Mouse (Mus musculus) neural tube, embryonic 15.5 days (tissue): ENCODE measurements around the gene Cdc42bpb. TPM values are rescaled to one million over a fixed set of nuclear protein-coding genes. Genes with fewer than 3 reads are reported as not detected.

Source experiments
- ATAC-seq: fragments of 200-750 bp; cut with Nextera tagmentation; 2 replicates; pipeline ENCODE4 v1.8.0; 2017; ENCODE audit warnings: mild to moderate bottlenecking, moderate TSS enrichment, moderate library complexity; ENCODE audit not compliant: low FRiP score
- H3K27ac ChIP-seq: fragments of 300-500 bp; sonication (generic); replicated peaks from 2 replicates; pipeline ENCODE4 v1.5.1; 2015; ENCODE audit warnings: mild to moderate bottlenecking, inconsistent platforms
- H3K27me3 ChIP-seq: fragments of 300-500 bp; sonication (generic); replicated peaks from 2 replicates; pipeline ENCODE4 v1.6.1; 2015; ENCODE audit warnings: inconsistent platforms
- H3K36me3 ChIP-seq: fragments of 300-500 bp; sonication (generic); 2 replicates; pipeline ENCODE4 v1.6.1; 2015; ENCODE audit warnings: inconsistent platforms
- H3K4me1 ChIP-seq: fragments of 300-500 bp; sonication (generic); 2 replicates; pipeline ENCODE4 v1.6.1; 2015; ENCODE audit warnings: inconsistent platforms
- H3K4me2 ChIP-seq: fragments of 300-500 bp; sonication (generic); 2 replicates; pipeline ENCODE4 v1.6.1; 2015; ENCODE audit warnings: inconsistent platforms, mild to moderate bottlenecking, moderate library complexity
- H3K4me3 ChIP-seq: fragments of 300-500 bp; sonication (generic); replicated peaks from 2 replicates; pipeline ENCODE4 v1.5.1; 2015; ENCODE audit warnings: mild to moderate bottlenecking, inconsistent platforms
- H3K9ac ChIP-seq: fragments of 300-500 bp; sonication (generic); replicated peaks from 2 replicates; pipeline ENCODE4 v1.6.1; 2015; ENCODE audit warnings: mild to moderate bottlenecking, inconsistent platforms
- H3K9me3 ChIP-seq: fragments of 300-500 bp; sonication (generic); replicated peaks from 2 replicates; pipeline ENCODE4 v1.6.1; 2016; ENCODE audit warnings: inconsistent platforms
- WGBS: fragments of 180-500 bp; shearing (Covaris S2); methylation state at CpG from one replicate; pipeline ENCODE4 v1.1.7; 2015; ENCODE audit warnings: mixed read lengths; 5-methylcytosine and 5-hydroxymethylcytosine counted together
- polyA plus RNA-seq: library from polyadenylated mRNA; unstranded; fragments of >200 nt; fragmentation: Nextera tagmentation; extraction: Ambion mirVana; gene quantifications from 2 replicates; pipeline ENCODE4 v1.2.1, GENCODE M21; 2015

Cdc42bpb gene
- polyA plus RNA-seq, 1 experiment from 2014 or later: 30.2 TPM

DNA sequence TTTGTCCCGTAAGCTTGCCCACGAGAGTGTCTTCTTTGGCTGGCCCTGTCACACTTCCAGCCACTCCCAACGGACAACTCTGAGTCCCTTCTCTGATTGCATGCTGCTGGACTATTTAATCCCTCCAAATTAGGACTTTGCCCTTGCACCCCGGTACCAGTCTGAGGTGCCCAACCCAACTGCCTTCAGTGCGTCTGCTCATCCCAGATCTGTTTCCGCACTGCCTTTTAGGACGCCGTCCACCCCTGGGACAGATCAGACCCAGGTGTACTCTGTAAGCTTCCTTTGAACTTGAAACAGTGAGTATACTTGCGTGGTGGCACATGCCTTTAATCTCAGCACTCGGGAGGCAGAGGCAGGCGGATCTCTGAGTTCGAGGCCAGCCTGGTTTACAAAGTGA, 1.3 kb upstream of the Cdc42bpb start:
- Histone ChIP-seq H3K4me1 (peaks cover 37% of the 10 kb centered on the region), H3K27ac (peak overlapping the region; percentile 95), H3K4me3 (peak overlapping the region; percentile 78), H3K27me3 (no peaks in the 10 kb centered on the region), H3K36me3 (no peaks in the 10 kb centered on the region), H3K4me2 (peak overlapping the region; percentile 84), H3K9ac (peak overlapping the region; percentile 96; the same call in 1 of the 2 replicates), H3K9me3 (no peaks in the 10 kb centered on the region)
- no peak for ATAC-seq
- WGBS: 70% methylated on average over 12 of the region's 12 CpGs

DNA sequence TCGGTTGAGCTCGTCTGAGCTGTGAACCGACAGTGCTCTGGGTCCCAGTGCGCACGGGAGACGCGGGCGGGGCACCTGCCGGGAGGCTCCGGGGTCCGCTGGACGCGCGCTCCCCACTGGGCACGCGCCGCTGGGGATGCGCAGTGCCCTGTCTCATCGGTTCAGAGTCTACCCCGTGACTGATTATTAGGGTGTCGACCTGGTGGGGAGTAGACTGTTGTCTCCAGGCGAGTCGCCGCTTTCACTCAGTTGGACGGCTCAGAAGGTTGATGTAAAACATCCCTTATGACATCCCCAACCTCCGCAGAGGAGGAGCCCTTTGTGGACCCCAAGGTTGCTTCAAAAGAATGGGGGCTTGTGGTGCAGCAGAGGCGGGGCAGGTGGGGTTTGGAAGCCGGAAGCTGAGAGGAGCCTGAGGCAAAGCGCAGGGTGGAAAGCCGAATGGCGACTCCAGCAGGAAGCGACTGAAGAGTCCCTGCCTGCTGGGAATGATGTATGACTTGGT, 520 bp upstream of the Cdc42bpb start:
- H3K36me3 ChIP-seq: no peaks in the 10 kb centered on the region
- under 1% methylated on average over 32 of the region's 32 CpGs for WGBS
- H3K4me2 ChIP-seq: peak overlapping the region; percentile 84
- peak; percentile 79 for ATAC-seq
- no peaks in the 10 kb centered on the region for H3K9me3 ChIP-seq
- H3K27ac ChIP-seq: peak overlapping the region; percentile 95
- peak overlapping the region; percentile 96 for H3K9ac ChIP-seq
- H3K27me3 ChIP-seq: no peaks in the 10 kb centered on the region
- H3K4me3 ChIP-seq: peak overlapping the region; percentile 78
- H3K4me1 ChIP-seq: peaks cover 37% of the 10 kb centered on the region

DNA sequence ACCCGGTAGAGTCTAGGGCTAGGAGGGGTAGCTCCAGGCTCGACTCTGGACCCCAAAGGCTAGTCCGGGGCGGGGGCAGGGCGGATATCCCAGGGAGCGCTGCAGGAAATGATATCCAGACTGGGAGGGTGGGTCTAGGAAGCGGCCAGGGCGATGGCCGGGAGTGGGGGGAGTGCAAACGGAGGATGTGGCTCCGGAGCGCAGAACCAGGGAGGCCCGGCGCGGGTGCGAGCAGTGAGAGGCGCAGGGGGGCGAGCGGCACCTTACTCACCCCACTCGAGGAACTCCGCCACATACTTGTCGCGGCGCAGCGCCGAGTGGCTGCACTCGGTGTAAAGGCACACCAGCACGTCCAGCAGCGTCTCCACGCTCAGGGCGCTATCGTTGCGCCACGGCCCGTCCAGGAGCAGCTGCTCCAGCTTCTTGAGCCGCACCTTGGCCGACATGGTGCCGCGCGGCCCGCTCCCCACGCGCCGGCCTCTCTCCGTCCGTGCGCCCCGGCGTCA, 639 bp downstream of the Cdc42bpb start:
- H3K9ac ChIP-seq: peak overlapping the region; percentile 96
- peaks cover 37% of the 10 kb centered on the region for H3K4me1 ChIP-seq
- H3K4me3 ChIP-seq: peak overlapping the region; percentile 78
- H3K27me3 ChIP-seq: no peaks in the 10 kb centered on the region
- H3K4me2 ChIP-seq: peak overlapping the region; percentile 81
- H3K9me3 ChIP-seq: no peaks in the 10 kb centered on the region
- H3K27ac ChIP-seq: peak overlapping the region; percentile 95
- ATAC-seq: peak; percentile 23
- under 1% methylated on average over 48 of the region's 49 CpGs for WGBS
- no peaks in the 10 kb centered on the region for H3K36me3 ChIP-seq

DNA sequence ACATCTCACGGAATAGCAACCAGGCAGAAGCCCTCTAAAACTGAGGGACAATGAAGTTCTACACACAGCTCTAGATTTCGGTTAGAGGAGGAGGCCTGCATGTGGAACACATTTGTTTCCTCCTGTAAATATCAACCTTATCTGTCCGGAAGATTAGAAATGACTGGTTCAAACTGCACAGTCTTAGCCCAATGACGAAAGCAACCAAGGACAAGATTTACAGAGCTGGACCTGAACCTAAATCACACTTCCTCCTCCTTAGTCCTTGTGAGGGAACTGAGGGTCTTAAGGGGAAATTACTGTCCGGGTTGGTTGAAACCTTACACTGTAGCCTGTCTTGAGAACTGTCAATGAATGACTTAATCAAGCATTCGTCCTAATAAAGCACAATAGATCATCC, 1.5 kb downstream of the Cdc42bpb start:
- H3K27ac ChIP-seq: peak overlapping the region; percentile 58
- WGBS: 36% methylated on average over 6 of the region's 6 CpGs
- H3K4me3 ChIP-seq: peak overlapping the region; percentile 78
- no peaks in the 10 kb centered on the region for H3K9me3 ChIP-seq
- H3K36me3 ChIP-seq: no peaks in the 10 kb centered on the region
- peaks cover 39% of the 10 kb centered on the region for H3K4me1 ChIP-seq
- ATAC-seq: no peak
- peak overlapping the region; percentile 81 for H3K4me2 ChIP-seq
- H3K27me3 ChIP-seq: no peaks in the 10 kb centered on the region
- H3K9ac ChIP-seq: peak overlapping the region; percentile 96

DNA sequence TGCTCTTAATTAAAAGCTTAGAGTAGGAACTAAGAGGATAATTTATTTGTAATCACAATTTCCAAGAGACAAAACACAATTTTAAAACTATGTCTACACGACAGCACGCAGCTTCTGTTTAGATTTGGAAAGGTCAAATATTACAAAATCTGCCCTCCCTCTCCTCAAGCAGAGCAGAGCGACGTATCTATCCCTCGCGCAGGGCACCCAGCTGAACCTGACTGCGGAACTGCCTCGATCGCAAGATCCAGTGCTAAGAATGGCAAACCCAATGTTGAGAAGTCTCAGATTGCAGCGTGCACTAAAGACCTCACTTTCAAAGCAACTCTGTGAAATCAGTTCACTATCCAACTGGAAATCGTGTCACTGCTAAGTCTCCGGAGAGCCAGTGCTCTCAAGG, 2.0 kb downstream of the Cdc42bpb start:
- H3K4me3 ChIP-seq: peak overlapping the region; percentile 78
- peak overlapping the region; percentile 58 for H3K27ac ChIP-seq
- no peaks in the 10 kb centered on the region for H3K27me3 ChIP-seq
- ATAC-seq: no peak
- H3K4me1 ChIP-seq: peaks cover 43% of the 10 kb centered on the region
- H3K9me3 ChIP-seq: no peaks in the 10 kb centered on the region
- H3K9ac ChIP-seq: peak overlapping the region; percentile 96
- 72% methylated on average over 12 of the region's 12 CpGs for WGBS
- peak overlapping the region; percentile 81 for H3K4me2 ChIP-seq
- no peaks in the 10 kb centered on the region for H3K36me3 ChIP-seq

DNA sequence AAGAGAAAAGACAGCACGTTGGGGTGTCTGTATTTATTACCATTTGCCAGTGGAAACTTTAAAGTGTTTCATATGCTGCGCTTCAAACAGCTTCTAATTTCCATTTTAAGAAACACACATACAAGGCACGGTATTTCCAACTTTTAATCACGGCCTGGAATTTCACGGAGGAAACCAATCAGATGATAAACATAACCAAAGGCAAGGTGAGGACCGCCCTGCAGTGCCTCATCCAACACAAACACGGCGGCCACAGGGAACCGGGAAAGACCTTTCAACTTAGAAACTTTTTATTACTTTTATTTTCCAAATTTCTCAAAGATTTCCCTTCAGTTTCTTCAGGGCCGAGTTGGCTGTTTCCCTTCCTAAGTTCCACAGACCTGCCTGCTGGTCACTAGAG, 2.8 kb downstream of the Cdc42bpb start:
- H3K4me1 ChIP-seq: peaks cover 49% of the 10 kb centered on the region
- no peak for ATAC-seq
- 81% methylated on average over 10 of the region's 10 CpGs for WGBS

DNA sequence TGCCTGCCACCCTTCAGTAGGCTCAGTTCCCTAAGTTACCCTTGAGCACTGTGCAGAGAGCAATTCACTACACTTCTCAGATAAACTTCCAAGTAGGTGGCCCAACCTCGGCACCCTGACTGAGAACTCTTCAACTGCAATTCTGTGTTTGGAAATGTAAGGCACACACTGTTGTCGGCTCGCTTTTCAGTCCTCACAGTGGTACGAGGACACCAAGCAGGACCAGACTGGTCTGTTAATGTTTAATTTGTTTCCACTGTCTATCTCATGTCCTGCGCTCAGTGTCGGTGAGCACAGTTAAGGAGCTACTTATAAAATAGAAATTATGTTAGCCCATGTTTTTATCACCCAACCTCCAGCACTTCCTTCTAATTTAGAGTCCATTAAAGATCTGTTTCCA, 4.1 kb downstream of the Cdc42bpb start:
- no peaks in the 10 kb centered on the region for H3K9me3 ChIP-seq
- WGBS: 75% methylated on average over 6 of the region's 6 CpGs
- no peaks in the 10 kb centered on the region for H3K27me3 ChIP-seq
- H3K4me1 ChIP-seq: peaks cover 55% of the 10 kb centered on the region
- no peak overlapping the region for H3K27ac ChIP-seq
- no peak overlapping the region for H3K9ac ChIP-seq
- H3K4me3 ChIP-seq: no peak overlapping the region
- ATAC-seq: no peak
- no peaks in the 10 kb centered on the region for H3K36me3 ChIP-seq
- H3K4me2 ChIP-seq: no peak overlapping the region

More for the DNA sequence above, 2.8 kb downstream of the Cdc42bpb start:
- Histone ChIP-seq H3K36me3 (no peaks in the 10 kb centered on the region), H3K9me3 (no peaks in the 10 kb centered on the region), H3K9ac (no peak overlapping the region), H3K27me3 (no peaks in the 10 kb centered on the region), H3K27ac (no peak overlapping the region), H3K4me3 (peak overlapping the region; percentile 78; the same call in 1 of the 2 replicates), H3K4me2 (peak overlapping the region; percentile 81)

DNA sequence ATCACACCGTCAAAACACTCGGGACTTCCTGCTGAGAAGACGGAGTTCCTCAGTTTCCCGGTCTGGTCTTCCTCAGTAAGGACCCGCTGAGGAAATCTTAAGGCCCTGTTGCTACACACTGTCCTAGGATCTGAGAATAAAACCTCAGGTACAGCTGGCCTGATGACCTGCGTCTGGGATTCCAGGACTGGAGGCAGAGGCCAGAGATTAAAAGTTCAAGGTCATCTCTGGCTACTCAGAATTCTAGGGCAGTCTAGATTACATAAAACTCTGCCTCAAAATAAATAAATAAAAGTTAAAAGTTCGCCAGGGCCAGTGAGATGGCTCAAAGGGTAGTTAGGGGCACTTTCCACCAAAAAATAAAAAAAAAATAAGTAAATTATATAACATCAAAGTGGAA, 5.6 kb downstream of the Cdc42bpb start:
- Histone ChIP-seq H3K9ac (no peak overlapping the region), H3K4me1 (peaks cover 54% of the 10 kb centered on the region), H3K4me3 (no peak overlapping the region), H3K27ac (no peak overlapping the region), H3K4me2 (no peak overlapping the region), H3K36me3 (no peaks in the 10 kb centered on the region), H3K9me3 (no peaks in the 10 kb centered on the region), H3K27me3 (no peaks in the 10 kb centered on the region)
- no peak for ATAC-seq
- WGBS: 91% methylated on average over 7 of the region's 7 CpGs

DNA sequence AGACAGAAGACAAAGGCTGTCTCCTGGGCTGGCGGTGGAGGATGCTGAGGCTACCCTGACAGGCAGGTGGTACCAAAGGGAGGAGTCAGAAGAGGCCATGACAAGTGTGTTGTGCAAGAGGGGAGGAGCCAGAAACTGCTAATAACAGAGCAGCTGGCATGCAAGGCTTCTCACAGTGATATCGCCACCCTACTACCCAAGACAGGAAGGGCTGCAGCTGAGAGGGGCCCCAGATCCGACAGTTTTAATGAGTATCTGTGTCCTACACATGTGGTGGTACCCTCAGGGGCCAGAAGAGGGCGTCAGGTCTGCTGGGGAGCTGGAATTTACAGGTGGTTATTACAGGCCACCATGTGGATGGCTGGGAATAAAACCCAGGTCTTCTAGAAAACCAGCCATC, 7.3 kb downstream of the Cdc42bpb start:
- Histone ChIP-seq H3K9ac (no peak overlapping the region), H3K4me1 (peaks cover 41% of the 10 kb centered on the region), H3K27ac (no peak overlapping the region), H3K9me3 (no peaks in the 10 kb centered on the region), H3K4me2 (no peak overlapping the region), H3K27me3 (no peaks in the 10 kb centered on the region), H3K4me3 (no peak overlapping the region), H3K36me3 (no peaks in the 10 kb centered on the region)
- ATAC-seq: no peak
- 52% methylated on average over 4 of the region's 4 CpGs for WGBS

DNA sequence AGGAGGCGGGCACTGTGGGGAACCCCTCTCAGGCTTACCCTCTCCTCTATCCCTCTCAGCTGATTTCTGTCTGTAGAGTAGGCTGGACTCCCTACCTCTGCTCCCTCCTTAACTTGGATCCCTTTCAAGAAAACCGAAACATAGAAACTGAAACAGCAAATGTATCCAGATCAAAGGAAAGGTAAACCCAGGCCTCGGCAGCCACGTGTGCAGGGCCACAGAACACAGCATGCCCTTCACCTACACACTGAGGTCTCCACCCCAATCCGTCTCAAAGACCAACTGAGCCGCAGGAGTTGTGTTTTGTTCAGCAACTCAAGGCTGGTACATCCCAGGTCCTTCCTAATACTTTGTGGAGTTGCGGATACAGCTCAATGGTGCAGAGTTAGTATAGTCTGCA, 10.5 kb downstream of the Cdc42bpb start:
- Histone ChIP-seq H3K36me3 (no peaks in the 10 kb centered on the region), H3K4me3 (no peak overlapping the region), H3K9me3 (no peaks in the 10 kb centered on the region), H3K27me3 (no peaks in the 10 kb centered on the region), H3K4me1 (peaks cover 42% of the 10 kb centered on the region), H3K27ac (no peak overlapping the region), H3K9ac (no peak overlapping the region), H3K4me2 (no peak overlapping the region)
- 84% methylated on average over 7 of the region's 7 CpGs for WGBS
- no peak for ATAC-seq

DNA sequence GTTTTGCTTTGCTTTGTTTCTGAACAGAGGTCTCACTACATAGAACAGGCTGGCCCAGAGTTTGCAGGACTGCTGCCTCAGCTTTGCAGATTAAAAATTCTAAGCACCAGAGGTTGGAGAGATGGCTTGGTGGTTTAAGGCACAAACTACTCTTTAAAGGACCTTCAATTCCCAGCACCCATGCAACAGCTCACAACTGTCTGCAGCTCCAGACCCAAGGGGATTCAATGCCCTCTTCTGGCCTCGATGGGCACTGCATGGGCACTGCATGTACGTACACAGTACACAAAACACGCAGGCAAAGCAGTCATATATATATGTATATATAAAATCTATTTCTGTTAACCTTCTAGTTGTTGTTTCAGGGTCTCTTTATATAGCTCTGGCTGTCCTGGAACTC, 13.3 kb downstream of the Cdc42bpb start:
- peaks cover 41% of the 10 kb centered on the region for H3K4me1 ChIP-seq
- no peak for ATAC-seq
- H3K4me3 ChIP-seq: no peak overlapping the region
- no peaks in the 10 kb centered on the region for H3K36me3 ChIP-seq
- no peaks in the 10 kb centered on the region for H3K27me3 ChIP-seq
- no peak overlapping the region for H3K4me2 ChIP-seq
- no peaks in the 10 kb centered on the region for H3K9me3 ChIP-seq
- no peak overlapping the region for H3K27ac ChIP-seq
- WGBS: 96% methylated on average over 3 of the region's 3 CpGs
- H3K9ac ChIP-seq: no peak overlapping the region

DNA sequence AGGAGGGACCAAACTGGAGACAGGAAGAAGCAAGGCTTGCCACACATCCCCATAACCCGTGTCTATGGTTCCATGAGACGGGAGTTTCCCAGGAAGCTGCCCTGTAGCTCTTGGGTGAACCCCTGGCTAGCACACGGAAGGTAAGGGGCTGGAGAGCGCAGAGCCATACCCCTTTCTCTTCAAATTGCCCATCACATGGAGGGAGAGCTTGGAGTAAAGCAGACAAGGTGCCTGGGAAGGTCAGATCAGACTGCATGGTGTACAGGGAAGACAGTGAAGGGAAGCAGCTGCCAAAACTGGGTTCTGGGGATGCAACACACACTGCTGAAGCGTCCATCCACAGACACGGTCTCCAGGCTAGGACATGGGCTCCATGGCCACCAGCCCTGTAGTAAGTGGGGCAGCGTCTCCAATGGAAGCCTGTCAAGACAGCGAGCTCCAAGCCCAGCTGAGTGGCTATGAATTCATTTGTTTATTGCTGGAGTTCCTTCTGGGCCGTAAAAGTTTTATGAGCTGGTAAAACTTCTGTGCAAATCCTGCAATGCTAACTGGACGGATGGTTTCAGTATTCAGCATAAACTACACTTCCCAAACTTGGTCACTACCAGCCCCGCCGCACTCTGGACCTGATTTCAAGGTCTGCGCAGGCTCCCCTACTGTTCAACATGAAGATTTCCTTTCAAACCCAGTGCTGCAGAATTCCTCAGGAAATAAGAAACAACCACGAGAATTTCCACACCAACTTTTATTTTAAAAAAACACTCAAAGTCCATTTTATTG, 16.0 kb downstream of the Cdc42bpb start:
- Histone ChIP-seq H3K27me3 (no peaks in the 10 kb centered on the region), H3K4me2 (no peak overlapping the region), H3K9ac (no peak overlapping the region), H3K9me3 (no peaks in the 10 kb centered on the region), H3K4me1 (peaks cover 51% of the 10 kb centered on the region), H3K36me3 (no peaks in the 10 kb centered on the region), H3K27ac (no peak overlapping the region), H3K4me3 (no peak overlapping the region)
- no peak for ATAC-seq
- WGBS: 63% methylated on average over 14 of the region's 14 CpGs
